Mouse (Mus musculus) ES-E14 (cell line): ENCODE results near the gene Nell2. TPM values are rescaled to one million over a fixed set of nuclear protein-coding genes. Genes with fewer than 3 reads are reported as not detected.

Experiments used
- DNase-seq: peaks from one replicate; pipeline ENCODE4 v3.0.0-alpha.2; 2013; ENCODE audit warnings: low read depth, low spot score
- H3K27ac ChIP-seq: 2 replicates; pipeline ENCODE4 v1.5.1; 2012; ENCODE audit warnings: low read depth, mild to moderate bottlenecking, low read length, moderate library complexity, mixed read lengths; ENCODE audit not compliant: poor library complexity, insufficient read depth, severe bottlenecking
- H3K36me3 ChIP-seq: 2 replicates; pipeline ENCODE4 v1.6.1; 2012; ENCODE audit warnings: mild to moderate bottlenecking, low read length, moderate library complexity, mixed read lengths; ENCODE audit not compliant: control insufficient read depth, poor library complexity, insufficient read depth, severe bottlenecking
- H3K4me1 ChIP-seq, 2 experiments: fragments of 150-350 bp in 1 of 2; sonication (generic) in 1 of 2; 2 replicates each; pipeline ENCODE4 v1.6.1; 2012; ENCODE audit warnings: low read length in 2 of 2, mild to moderate bottlenecking in 1 of 2, mixed read lengths in 1 of 2; ENCODE audit not compliant: control insufficient read depth in 2 of 2, insufficient read depth in 2 of 2, poor library complexity in 1 of 2
- H3K4me3 ChIP-seq, 2 experiments: fragments of 150-350 bp in 1 of 2; sonication (generic) in 1 of 2; 2 replicates each; pipeline ENCODE4 v1.5.1; 2012; ENCODE audit warnings: low read length in 2 of 2, low read depth in 1 of 2, mild to moderate bottlenecking in 1 of 2, mixed read lengths in 1 of 2; ENCODE audit not compliant: insufficient read depth in 1 of 2, poor library complexity in 1 of 2, severe bottlenecking in 1 of 2
- H3K9ac ChIP-seq: 2 replicates; pipeline ENCODE4 v1.6.1; 2012; ENCODE audit warnings: low read depth, mild to moderate bottlenecking, low read length, mixed read lengths; ENCODE audit not compliant: poor library complexity, insufficient read depth, severe bottlenecking
- H3K9me3 ChIP-seq: fragments of 150-350 bp; sonication (generic); 2 replicates; pipeline ENCODE4 v1.6.1; 2012; ENCODE audit warnings: low read depth, mild to moderate bottlenecking, low read length; ENCODE audit not compliant: control insufficient read depth, insufficient read depth
- CHD2 ChIP-seq: IDR thresholded peaks from 2 replicates; pipeline ENCODE4 v1.6.1; 2014; ENCODE audit warnings: mild to moderate bottlenecking, low read depth, low read length, inconsistent platforms
- HCFC1 ChIP-seq: IDR thresholded peaks from 2 replicates; pipeline ENCODE4 v1.6.1; 2012; ENCODE audit warnings: low read length, inconsistent platforms, borderline replicate concordance; ENCODE audit not compliant: insufficient read depth
- MAFK ChIP-seq: IDR thresholded peaks from 2 replicates; pipeline ENCODE4 v1.6.1; 2014; ENCODE audit warnings: mild to moderate bottlenecking, low read depth, low read length, inconsistent platforms; ENCODE audit not compliant: insufficient read depth
- ZC3H11A ChIP-seq: IDR thresholded peaks from 2 replicates; pipeline ENCODE4 v1.6.1; 2012; ENCODE audit warnings: low read depth, mild to moderate bottlenecking, inconsistent platforms, low read length, borderline replicate concordance
- ZNF384 ChIP-seq: IDR thresholded peaks from 2 replicates; pipeline ENCODE4 v1.6.1; 2012; ENCODE audit warnings: low read depth, low read length, inconsistent platforms
- in situ Hi-C, 2 experiments: fragments of 600-800 bp; cut with MboI; formaldehyde crosslinking; loops; one replicate each; pipeline ENCODE4 v1.15.1; 2025; ENCODE audit warnings: low sequenced_read_pairs in 2 of 2, inconsistent platforms in 1 of 2; ENCODE audit not compliant: unreplicated experiment in 2 of 2
- total RNA-seq: library from RNA; depleted of rRNA; stranded (reverse); fragments of 300-350 nt; gene quantifications from 2 replicates; pipeline ENCODE4 v1.2.3, GENCODE M21; 2012

Nell2 gene
- total RNA-seq, 1 experiment: 3.4 TPM

DNA sequence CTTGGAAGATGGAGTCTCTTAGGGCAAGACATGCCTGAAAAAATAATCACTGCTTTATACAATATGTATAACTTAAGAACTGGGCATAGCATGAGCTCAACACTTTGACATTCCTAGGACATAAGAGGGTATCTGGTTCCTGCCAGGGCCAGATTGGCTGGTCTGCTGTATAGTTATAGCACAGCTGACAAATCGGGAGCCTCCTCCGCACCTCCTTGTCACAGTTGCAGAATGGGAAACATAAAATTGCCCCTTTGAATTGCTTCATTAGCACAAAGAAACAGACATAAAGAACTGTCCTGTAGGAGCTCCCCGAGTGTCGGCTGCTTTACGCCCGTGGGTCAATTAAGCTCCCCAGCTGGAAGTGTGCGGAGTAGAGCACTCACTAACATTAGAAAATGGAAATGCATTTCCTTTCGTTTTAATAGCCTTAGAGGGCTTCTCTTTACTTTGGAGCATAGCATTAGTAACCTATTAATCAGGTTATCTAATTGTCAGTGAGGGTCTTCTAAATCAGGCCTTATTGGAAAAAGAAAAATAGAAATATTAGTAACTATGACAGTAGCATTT is 473.2 kb downstream of the Nell2 start:
- TF ChIP-seq ZC3H11A (no peak), CHD2 (no peak), ZNF384 (no peak), MAFK (no peak), HCFC1 (no peak)
- in situ Hi-C loops: no loop called here
- no peak overlapping the region for H3K9ac ChIP-seq
- H3K36me3 ChIP-seq: no peaks in the 10 kb centered on the region
- H3K9me3 ChIP-seq: no peaks in the 10 kb centered on the region
- DNase-seq: no peak
- H3K27ac ChIP-seq: no peak overlapping the region
- H3K4me3 ChIP-seq: no peak overlapping the region
- H3K4me1 ChIP-seq: no peaks in the 10 kb centered on the region

DNA sequence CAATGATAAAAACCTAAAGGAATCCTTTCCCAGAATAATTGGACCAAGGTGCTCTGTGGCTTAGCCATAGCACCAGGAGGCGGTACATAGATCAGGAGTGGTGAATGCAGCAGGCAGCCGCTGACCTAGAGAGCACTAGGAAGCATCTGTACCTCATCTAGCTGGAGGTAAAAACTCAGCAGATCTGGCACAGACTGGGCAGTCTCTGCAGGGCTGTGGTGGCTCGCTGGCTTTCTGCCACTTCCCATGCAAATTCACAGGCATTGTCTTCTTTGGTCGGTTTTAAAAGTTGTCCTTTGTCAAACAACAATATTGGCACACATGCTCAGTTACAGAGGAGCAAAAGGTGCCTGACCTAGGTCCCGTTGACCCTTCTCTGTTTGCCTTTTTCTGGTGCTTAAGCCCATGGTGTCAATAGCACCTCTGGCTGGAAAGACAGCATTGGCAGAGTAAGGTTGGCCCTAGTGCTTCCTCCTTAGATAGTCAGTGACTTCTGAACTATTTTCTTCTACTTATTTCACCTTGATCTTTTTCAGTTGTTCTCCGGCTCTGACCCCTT is 479.1 kb downstream of the Nell2 start:
- in situ Hi-C loops: no loop called here
- Histone ChIP-seq H3K9ac (no peak overlapping the region), H3K4me1 (no peaks in the 10 kb centered on the region), H3K36me3 (no peaks in the 10 kb centered on the region), H3K4me3 (no peak overlapping the region), H3K9me3 (no peaks in the 10 kb centered on the region), H3K27ac (no peak overlapping the region)
- TF ChIP-seq MAFK: no peak
- TF ChIP-seq ZNF384: no peak
- no peak for TF ChIP-seq CHD2
- TF ChIP-seq HCFC1: no peak
- TF ChIP-seq ZC3H11A: no peak
- no peak for DNase-seq

DNA sequence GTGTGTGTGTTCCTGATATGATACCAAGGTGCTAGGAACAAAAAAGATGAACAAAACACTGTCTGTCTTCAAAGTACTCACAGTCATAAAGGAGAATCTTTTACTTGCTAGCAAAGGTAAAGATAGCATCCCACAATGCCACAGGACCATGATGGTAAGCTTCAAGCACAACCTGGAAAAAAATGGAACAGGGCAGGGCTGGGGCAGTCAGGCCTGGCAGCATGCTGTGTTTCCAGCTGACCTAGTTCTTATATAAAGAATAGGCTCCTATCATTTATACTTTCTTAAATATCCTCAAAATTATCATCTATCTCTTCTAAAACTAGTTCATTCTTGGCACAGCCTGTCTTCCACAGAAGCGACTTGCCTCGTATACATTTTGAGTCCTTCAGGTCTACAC is 480.9 kb downstream of the Nell2 start:
- Histone ChIP-seq H3K4me3 (no peak overlapping the region), H3K9me3 (no peaks in the 10 kb centered on the region), H3K36me3 (no peaks in the 10 kb centered on the region), H3K4me1 (no peaks in the 10 kb centered on the region), H3K9ac (no peak overlapping the region), H3K27ac (no peak overlapping the region)
- TF ChIP-seq ZNF384: no peak
- no peak for TF ChIP-seq ZC3H11A
- no peak for TF ChIP-seq MAFK
- no peak for TF ChIP-seq HCFC1
- in situ Hi-C loops: no loop called here
- no peak for DNase-seq

DNA sequence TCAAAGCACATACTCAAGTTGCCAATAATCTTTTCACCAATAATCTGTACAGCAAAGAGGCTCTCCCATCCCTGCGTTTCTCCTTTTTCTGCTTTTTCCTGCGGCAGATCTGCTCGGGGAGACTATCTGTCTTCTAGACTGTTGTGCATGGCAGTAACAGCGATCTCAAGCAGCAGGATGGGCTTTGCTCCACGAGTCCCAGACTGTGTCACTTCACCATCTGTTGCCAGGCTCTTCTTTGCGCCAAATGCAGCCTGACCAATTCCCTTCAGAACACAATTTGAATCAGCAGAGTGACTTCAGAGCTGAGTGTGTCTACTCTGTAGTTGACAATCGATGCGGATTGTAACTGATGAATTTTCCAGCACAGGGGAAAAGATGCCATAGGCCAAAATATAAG is 484.3 kb downstream of the Nell2 start:
- Histone ChIP-seq H3K27ac (no peak overlapping the region), H3K36me3 (no peaks in the 10 kb centered on the region), H3K4me1 (no peaks in the 10 kb centered on the region), H3K9ac (no peak overlapping the region), H3K4me3 (no peak overlapping the region), H3K9me3 (no peaks in the 10 kb centered on the region)
- in situ Hi-C loops: no loop called here
- DNase-seq: no peak
- TF ChIP-seq ZNF384 (no peak), HCFC1 (no peak), MAFK (no peak), CHD2 (no peak)

DNA sequence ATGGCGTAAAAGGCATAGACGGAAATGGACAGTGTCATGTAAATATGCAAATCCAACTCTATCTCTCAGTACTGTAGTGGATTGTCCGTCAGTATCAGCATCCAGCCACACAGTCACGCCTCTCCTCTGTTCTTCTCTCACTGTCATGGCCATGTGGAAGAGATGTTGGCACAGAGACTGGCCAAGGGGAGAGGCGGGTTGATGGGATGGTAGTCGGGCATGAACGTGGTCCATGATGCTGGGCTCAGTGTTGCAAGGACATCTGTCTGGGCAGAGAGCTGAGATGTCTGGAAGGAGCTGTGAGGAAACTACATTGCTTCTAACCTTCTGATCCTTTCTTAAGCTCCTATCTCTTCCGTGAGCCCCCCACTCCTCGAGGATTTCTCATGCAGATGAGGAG is 485.9 kb downstream of the Nell2 start:
- Histone ChIP-seq H3K4me1 (no peaks in the 10 kb centered on the region), H3K4me3 (no peak overlapping the region), H3K27ac (no peak overlapping the region), H3K9me3 (no peaks in the 10 kb centered on the region), H3K36me3 (no peaks in the 10 kb centered on the region), H3K9ac (no peak overlapping the region)
- in situ Hi-C loops: no loop called here
- DNase-seq: no peak
- TF ChIP-seq ZNF384: no peak
- TF ChIP-seq ZC3H11A: no peak
- no peak for TF ChIP-seq MAFK
- TF ChIP-seq CHD2: no peak
- TF ChIP-seq HCFC1: no peak
